Mouse (Mus musculus) Patski (cell line): ENCODE measurements around the gene Pde7b. TPM values are rescaled to one million over a fixed set of nuclear protein-coding genes. Genes with fewer than 3 reads are reported as not detected.

Experiments used
- ATAC-seq: fragments of 100-300 bp; one replicate; pipeline ENCODE4 v1.8.0; 2021
- CTCF ChIA-PET: fragments of 350-600 bp; sonication (Branson Sonifier 250); formaldehyde crosslinking; loops from one replicate; lab custom pipeline; 2022; ENCODE audit warnings: inconsistent platforms; lab: Charles Lee
- POLR2A ChIA-PET: fragments of 350-600 bp; sonication (Branson Sonifier 250); formaldehyde crosslinking; loops from one replicate; lab custom pipeline; 2022; ENCODE audit warnings: antibody characterized with exemption, inconsistent platforms; lab: Charles Lee
- DNase-seq: peaks from one replicate; pipeline ENCODE4 v3.0.0-alpha.2; 2011; ENCODE audit warnings: low read depth, low spot score
- H3K27me3 ChIP-seq: fragments of 371-371 bp; one replicate; pipeline ENCODE4 v1.5.1; 2021
- CTCF ChIP-seq: fragments of 100-300 bp; IDR thresholded peaks from one replicate; pipeline ENCODE4 v1.5.1; 2021
- in situ Hi-C: fragments of 300-500 bp; cut with MboI; formaldehyde crosslinking; loops from 3 replicates; pipeline ENCODE4 v1.11.1; 2018; ENCODE audit warnings: low pct_unique_long_range_greater_than_20kb, mixed read lengths
- polyA plus RNA-seq: library from polyadenylated mRNA; unstranded; gene quantifications from one replicate; pipeline ENCODE4 v1.2.3, GENCODE M21; 2021

The Pde7b gene
- polyA plus RNA-seq, 1 experiment from 2014 or later = 0.15 TPM

GRCm38 (mm10) chr10:20654590-20654989, 70.3 kb downstream of the Pde7b start:
- no peak for DNase-seq
- no peak for ATAC-seq
- ChIA-PET CTCF (no interaction called here), POLR2A (no interaction called here)
- in situ Hi-C loops = no loop called here
- peaks cover 4% of the 10 kb centered on the region for H3K27me3 ChIP-seq
- no peak for TF ChIP-seq CTCF

DNA sequence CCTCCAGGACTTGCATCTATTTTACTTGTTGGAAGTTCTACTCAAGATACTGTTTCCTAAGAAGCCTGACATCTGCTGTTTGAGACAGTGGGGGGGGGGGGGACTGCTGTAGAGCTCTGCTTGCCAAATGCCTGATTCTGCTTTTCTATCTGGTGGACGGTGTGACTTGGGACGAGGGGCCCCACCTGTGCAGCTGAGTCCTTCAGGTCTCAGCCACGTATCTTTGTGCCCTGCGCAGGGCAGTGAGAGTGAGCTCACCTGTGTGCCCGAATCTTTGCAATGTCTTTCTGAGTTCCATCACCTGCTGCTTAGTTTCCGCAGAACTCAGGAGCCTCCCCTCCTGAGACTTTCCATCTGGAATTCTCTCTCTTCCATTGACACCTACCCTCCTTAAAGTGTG, 70.7 kb downstream of the Pde7b start:
- no peak for ATAC-seq
- in situ Hi-C loops = no loop called here

GRCm38 (mm10) chr10:20653299-20653698, 71.6 kb downstream of the Pde7b start:
- TF ChIP-seq CTCF = no peak
- DNase-seq = no peak
- no peak for ATAC-seq
- POLR2A ChIA-PET = no interaction called here
- peaks cover 4% of the 10 kb centered on the region for H3K27me3 ChIP-seq
- CTCF ChIA-PET = interaction anchor here (1.1 kb wide), 1 partner anchor 11 kb away, joined by 3 read pairs; no protein-coding TSS in a partner anchor
- in situ Hi-C loops = no loop called here

More for the DNA sequence above, 70.7 kb downstream of the Pde7b start:
- DNase-seq = no peak
- CTCF ChIA-PET = no interaction called here
- POLR2A ChIA-PET = no interaction called here
- TF ChIP-seq CTCF = no peak
- peaks cover 4% of the 10 kb centered on the region for H3K27me3 ChIP-seq

GRCm38 (mm10) chr10:20636381-20636780, 88.5 kb downstream of the Pde7b start:
- no peak for ATAC-seq
- POLR2A ChIA-PET = no interaction called here
- no peak for TF ChIP-seq CTCF
- peaks cover 5% of the 10 kb centered on the region for H3K27me3 ChIP-seq
- no peak for DNase-seq
- CTCF ChIA-PET = interaction anchor here (1.2 kb wide), 1 partner anchor 14 kb away, joined by 3 read pairs; no protein-coding TSS in a partner anchor
- in situ Hi-C loops = no loop called here

DNA sequence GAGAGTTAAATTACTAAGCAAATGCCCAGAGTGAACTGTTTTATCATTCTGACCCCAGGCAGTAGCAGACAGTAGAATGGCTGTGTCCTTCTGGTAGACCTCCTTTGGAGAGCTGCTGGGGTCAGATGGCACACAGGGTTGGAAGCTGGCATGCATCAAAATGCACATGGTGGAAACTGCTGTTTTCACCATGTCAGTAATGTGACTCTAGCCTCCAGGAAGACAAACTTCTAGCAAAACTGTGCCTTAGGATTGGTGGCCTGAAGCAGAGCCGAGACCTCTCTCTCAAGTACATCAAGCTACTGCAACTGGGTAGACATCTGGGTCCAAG, 91.8 kb downstream of the Pde7b start:
- in situ Hi-C loops = no loop called here
- ChIA-PET CTCF (no interaction called here), POLR2A (no interaction called here)
- H3K27me3 ChIP-seq = peaks cover 5% of the 10 kb centered on the region
- no peak for DNase-seq
- ATAC-seq = no peak
- no peak for TF ChIP-seq CTCF

DNA sequence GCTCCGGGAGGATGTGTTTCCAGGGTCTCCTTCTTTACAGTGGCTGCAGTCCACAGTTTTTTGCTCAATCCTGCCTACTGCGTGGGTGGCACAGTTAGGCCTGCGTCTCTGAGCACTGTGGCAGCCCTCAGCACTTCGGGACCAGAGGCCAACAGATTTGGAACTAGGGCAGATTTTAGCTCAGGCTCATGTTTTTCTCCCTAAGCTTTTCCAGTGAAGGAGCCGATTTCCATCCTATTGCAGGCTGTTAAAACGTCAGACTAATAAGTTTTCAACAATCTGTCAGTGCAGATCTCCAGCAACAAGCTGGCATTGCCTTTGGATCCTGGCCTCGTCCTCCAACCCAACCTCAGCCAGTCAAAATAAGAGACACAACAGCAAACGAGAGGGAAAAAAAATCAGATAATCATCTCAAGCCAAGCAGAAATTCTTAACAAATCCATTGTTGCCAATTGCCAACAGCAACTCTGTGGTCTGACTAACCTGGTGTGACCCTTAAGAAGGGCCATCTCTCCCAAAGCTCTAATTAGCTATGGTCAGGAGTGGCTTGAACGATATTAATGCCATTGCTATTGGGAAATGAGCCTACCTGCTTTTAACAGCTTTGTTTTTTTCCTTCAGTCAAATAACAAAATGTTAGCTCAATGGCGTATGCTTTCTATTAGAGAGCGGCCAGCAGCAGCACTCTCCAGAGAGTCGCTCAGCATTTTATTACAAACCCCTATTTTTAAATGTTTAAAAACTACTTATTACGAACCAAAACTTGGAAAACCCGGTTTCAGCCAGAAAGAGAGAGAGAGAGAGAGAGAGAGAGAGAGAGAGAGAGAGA, 92.4 kb downstream of the Pde7b start:
- in situ Hi-C loops = no loop called here
- peaks cover 5% of the 10 kb centered on the region for H3K27me3 ChIP-seq
- POLR2A ChIA-PET = no interaction called here
- ATAC-seq = no peak
- TF ChIP-seq CTCF = no peak
- DNase-seq = no peak
- CTCF ChIA-PET = no interaction called here

GRCm38 (mm10) chr10:20630122-20630521, 94.8 kb downstream of the Pde7b start:
- in situ Hi-C loops = no loop called here

GRCm38 (mm10) chr10:20625702-20626375, 99.0 kb downstream of the Pde7b start:
- CTCF ChIA-PET = no interaction called here
- no peak for TF ChIP-seq CTCF
- in situ Hi-C loops = no loop called here
- no peaks in the 10 kb centered on the region for H3K27me3 ChIP-seq
- ATAC-seq (no peak), DNase-seq (no peak)
- POLR2A ChIA-PET = no interaction called here

More at GRCm38 (mm10) chr10:20630122-20630521, 94.8 kb downstream of the Pde7b start:
- ChIA-PET CTCF (no interaction called here), POLR2A (no interaction called here)
- no peak for TF ChIP-seq CTCF
- peaks cover 5% of the 10 kb centered on the region for H3K27me3 ChIP-seq
- DNase-seq (no peak), ATAC-seq (no peak)

GRCm38 (mm10) chr10:20621661-20622454, 103.0 kb downstream of the Pde7b start:
- POLR2A ChIA-PET = no interaction called here
- in situ Hi-C loops = no loop called here
- ATAC-seq = no peak
- CTCF ChIA-PET = no interaction called here
- DNase-seq = no peak
- TF ChIP-seq CTCF = no peak
- H3K27me3 ChIP-seq = peaks cover 16% of the 10 kb centered on the region

DNA sequence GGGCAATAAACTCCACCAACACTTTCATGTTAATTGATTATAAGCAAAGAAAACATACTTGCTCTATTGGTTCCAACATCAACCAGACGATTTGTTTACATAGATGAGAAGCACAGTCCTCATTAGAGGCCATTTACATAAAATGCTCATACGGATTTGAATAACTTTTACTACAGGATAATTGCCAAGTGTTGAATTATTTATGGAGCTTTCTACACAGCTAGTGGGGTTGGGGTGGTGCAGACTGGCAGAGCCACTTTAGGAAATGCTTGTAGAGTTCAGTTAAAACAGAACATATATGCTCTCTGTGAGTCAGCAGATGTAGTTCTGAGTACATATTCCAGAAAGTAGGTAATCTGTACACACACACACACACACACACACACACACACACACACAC, 118.9 kb downstream of the Pde7b start:
- ATAC-seq = no peak

More for the DNA sequence above, 118.9 kb downstream of the Pde7b start:
- no peak for TF ChIP-seq CTCF
- no peak for DNase-seq
- in situ Hi-C loops = no loop called here
- peaks cover 14% of the 10 kb centered on the region for H3K27me3 ChIP-seq
- ChIA-PET POLR2A (no interaction called here), CTCF (interaction anchor here (1.2 kb wide), 1 partner anchor 25 kb away, joined by 3 read pairs; no protein-coding TSS in a partner anchor)
